Mouse (Mus musculus) testis, postnatal 10 days (tissue): ENCODE data around the gene Glis3.
A peak's percentile ranks its signal among the peaks of the same experiment; 100 is the strongest.

Experiments
- DNase-seq: peaks from one replicate; pipeline ENCODE4 v3.0.0; 2021; ENCODE audit warnings: low spot score

The Glis3 gene

DNA sequence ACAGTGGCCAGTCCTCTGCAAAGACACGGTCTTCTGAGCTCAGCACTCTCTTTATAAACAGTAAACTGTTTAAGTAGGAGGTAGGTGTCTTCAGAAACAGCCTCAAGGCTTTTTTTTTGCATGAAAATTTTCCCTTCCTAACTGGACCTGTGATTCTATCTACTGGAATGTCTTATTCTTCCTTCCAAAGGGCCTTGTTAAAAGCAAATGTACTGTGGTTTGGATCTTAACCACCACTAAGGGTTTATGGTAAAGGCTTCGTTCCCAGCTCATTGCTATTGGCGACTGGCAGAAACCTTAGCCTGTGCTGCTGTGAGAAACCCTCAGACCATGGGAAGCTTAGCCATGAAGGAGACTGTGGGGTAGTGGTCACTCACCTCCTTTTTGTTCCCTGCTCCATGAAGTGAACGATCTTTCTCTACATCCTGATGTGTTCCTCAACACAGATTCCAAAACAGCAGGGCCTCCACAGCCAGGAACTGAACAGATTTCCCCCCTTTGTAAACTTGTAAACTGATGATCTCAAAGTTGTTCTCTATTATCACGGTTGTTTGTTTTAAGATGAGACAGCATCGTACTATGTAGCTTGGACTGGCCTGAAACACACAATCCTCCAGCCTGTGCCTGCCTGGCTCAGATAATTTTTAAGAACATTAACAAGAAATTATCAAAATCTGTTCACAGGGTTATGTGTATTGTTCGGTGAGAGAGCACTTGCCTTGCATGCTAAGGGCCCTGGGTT is 88.0 kb downstream of the Glis3 start:
- DNase-seq: no peak

DNA sequence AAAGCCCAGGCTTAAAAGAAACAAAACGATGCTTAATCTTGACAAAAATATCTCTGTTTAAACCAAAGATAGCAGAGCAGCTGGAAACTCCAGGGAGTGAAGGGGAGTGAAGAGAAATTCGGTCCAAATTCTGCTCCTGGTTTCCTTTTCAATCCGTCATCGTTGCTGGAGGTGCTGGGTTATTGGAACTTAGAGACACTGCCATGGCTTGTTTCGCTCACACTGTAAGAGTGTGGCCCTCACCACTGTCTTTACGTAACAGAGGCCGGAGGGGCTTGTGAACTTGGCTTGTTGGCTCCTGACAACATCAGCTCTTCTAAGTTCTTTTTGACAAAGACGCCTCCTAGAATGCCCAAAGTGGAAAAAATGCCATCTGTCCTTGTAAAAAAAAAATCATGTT is 99.4 kb downstream of the Glis3 start:
- no peak for DNase-seq

DNA sequence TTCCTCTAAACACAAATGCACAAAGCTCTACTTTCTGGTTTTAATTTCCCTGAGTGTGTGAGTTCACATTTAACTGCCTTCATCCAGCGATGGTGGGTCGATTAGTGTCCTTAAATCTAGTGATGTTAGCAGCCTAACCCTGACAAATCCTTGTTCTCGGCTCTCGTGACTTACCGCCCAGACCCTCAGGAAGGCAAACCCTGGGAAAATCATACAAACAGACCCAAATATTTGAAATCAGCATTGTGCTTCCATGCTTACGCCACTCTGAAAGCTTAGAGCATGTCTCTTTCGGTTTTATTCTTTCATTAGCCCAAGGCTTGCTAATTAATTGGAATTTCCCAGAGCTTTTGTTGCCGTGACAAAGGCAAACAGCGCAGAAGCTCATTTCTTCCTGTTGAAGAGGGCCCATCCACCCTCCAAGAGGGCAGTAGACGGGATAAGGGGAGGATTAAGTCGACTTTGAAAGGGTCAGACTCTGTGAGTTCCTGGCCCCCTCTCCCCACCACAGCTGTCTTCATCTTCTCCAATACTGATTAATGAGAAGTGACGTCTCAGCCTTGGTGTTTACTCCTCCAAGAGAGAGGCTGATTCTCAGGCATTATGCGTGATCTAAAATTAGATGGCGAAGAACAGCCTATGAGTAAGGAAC is 100.0 kb downstream of the Glis3 start:
- DNase-seq: no peak

DNA sequence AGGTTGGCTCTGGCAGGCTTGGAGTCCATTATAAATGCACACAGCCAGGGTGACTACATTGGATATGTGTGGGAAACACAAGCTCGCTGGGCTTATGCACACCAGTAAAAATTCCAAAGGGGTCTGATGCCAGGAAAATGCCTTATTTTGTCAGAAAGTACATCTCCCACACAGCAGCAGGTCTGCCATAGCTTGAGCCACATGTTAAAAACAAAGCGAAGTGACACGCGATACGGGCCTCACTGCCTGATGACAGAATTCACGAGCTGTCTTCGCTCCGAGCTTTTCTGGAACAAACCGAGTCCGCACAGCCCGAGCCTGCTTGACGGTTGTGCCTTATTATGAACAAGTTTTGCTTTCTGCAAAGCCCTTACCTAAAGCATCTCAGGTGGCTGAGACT is 102.9 kb downstream of the Glis3 start:
- no peak for DNase-seq

DNA sequence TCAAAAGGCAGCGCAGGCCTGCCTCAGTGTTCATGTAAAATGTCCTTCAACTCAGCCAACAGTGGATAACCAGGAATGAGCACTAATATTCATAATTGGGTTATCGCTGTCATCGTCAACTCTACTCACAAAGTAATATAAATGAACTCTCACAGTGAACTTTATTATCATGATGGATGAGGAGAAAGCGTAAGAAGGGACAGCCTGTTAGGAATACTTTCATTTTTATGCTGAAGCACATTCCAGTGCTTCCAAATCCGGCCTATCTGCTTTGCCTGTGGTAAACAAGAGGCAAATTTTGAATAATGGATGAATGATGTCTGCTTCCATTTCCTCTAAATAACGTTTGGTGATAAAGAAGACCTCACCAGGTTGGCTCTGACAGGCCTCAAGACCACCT is 103.3 kb downstream of the Glis3 start:
- DNase-seq: no peak

DNA sequence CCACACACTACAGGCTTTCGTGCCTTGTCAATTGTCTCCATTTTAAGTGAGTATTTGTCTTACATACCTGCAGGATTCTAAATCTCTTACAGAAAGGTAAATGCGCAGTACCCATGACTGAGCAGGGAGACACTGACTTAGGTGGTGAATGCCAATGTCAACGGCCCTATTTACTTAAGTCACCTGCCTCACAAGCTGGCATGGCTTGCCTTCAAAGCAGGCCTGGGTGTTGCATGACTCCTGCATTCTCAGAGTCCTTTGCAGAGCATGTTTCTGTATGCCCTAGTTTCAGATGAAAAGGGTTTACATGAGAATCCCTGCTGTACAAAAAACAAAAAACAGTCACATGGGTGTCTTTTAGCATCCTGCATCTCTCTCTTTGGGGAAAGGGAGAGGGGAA is 106.2 kb downstream of the Glis3 start:
- DNase-seq: no peak

DNA sequence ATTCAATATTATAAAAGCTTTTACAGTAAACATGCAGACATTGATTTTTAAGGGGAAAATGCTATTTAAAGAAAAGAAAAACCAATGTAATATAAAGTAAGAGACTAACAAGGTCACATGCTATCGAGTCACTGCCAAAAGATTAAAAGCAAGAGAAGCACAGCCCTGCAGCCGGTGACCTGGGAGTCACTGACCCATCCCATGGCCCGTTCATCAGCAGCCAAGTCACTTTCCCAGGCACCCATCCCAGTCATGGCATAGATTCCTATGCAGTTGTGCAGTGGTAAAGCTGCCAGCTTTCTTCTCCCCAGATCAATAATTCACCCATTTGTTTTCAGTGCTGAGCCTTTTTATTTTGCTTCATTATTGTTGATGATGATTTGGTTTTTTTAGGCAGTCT is 110.0 kb downstream of the Glis3 start:
- DNase-seq: no peak

DNA sequence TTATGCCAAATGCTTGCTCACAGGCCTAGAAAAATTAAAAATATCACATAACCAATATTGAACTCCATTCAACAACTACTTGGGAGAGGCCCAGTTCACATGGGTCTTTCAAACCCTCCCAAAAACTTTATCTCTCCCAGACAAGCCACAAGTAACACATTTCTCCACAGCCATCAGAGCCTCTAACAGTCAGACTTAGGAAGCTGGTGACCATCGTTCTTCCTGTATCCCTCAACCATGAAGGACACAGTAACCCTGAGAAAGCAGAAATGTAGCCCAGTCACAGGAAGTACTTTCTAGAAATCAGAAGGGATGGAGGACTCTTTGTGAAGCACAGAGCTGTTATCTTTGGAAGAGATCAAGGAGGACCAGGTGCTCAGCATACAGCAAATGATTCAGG is 112.8 kb downstream of the Glis3 start:
- no peak for DNase-seq

DNA sequence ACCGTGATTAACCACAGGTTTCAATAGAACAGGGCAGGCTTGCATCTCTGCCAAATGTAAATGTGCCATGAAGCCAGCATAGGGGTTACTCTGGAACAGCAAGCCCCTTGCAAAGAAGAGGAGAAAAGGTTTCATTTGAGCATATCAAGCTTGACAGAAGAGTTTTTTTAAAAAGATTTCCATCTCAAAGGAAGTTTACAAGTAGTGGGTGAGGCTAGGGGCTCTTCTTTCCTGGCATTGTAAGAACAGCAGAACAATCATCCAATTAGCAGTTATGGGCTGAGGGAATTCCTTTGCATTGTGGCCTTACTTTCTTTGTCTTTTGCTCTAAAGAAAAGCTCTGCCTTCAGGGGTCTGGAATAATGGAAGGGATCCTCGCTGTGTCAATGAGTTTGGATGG is 113.3 kb downstream of the Glis3 start:
- DNase-seq: no peak

DNA sequence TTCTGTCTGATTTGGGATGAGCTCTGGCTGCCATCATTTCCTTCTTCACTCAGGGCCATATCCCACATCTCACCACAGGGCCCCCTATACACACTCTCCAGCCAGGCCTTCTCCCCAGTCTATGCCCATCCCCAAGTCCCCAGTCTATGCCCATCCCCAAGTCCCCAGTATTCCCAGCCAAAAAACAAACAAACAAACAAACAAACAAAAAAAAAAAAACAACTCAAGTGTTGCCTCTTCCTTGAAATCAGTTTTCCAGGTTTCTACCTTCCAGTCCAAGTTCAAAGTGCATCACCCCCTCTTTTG is 118.2 kb downstream of the Glis3 start:
- no peak for DNase-seq

DNA sequence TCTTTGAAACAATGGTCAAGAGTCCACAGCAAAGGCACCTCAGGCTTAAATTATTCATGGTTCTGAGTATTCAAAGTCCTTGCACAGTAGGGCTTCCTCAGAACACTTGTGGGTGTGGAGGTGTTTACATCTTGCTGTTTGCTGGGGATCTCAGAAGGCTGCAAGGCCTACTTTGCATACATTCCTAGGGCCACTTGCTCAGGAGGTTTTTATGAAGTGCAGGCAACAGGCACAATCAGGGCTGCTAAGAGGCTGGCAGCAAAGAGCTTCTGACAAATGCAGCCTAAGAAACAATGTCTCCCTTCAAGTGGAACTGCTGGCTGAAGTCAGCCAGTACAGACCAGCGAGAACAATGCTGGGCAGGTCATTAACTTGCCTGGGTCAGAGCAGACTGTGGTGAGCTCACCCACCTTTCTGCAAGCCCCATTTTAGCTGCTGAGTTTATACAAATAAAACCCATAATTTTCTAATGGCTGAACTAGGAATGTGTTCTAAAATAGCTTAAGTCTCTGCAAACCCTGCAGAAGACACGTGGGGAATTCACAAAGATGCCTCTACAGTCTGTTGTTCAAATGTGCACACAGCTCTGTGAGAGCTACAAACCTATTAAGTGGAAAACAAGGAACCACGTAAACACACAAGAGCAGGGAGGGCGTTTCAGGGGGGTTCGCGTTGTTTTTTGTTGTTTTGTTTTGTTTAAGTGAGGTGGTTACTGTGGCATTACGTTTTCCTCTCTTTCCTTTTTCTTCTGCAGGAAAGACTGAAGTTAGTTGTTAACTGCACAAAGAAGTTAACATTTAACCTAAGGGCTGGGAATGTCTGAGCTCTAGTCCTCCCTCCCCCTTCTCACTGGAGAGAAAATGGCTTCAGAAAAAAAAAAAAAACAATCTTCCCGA is 118.8 kb downstream of the Glis3 start:
- DNase-seq: no peak

DNA sequence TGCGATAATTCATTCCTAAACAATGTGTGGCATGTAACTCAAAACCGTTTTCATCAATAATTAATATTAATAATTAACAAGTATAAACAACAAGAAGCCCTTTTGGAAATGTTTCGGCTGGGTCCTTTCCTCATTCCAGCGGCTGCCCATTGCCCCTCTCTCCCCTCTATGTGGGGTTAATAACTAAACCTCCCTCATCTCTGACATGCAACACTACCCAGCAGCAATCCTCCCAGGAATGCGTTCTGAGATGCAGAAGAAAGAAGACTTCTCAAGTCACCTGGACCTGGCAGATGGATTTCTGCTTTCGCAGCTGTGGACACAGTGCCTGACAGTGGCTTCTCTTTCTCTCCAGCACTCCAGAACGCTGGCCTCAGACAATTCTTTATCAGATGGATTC is 120.0 kb downstream of the Glis3 start:
- no peak for DNase-seq

DNA sequence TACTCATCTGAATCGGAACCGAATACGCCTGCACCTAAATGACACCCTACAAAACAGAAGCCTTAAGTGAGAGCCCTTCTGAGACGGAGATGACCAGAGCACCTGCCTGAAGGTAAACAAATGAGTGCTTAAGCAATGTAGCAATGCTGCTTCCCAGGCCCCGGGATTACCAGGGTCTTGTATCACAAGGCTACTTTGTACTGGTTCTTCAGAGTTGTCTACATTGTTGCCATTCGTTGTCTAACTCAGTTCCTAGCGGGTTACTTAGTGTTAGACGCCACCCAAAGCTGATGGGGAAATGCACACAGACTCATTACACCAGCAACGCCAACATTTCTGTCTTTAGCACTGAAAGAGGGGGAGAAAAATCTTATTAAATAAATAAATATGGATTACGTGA is 120.5 kb downstream of the Glis3 start:
- no peak for DNase-seq

DNA sequence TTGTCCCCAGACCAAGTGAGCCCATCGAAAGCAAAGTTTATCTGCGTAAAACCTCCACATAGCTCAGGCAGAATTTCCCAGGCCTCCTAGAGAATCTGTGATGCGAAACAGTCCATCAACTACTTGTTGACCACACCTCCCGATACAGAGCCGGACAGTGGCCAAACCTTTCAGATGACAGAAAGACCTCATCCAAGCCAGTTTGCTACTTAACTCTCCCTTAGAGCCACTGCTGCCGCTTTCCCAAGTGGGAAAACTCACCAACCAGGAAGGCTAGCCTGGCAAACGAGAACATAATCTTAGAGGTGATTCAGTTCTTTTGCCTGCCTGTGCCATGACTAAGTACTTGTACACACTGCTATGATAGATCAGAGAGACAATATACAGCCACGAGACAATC is 121.2 kb downstream of the Glis3 start:
- no peak for DNase-seq

DNA sequence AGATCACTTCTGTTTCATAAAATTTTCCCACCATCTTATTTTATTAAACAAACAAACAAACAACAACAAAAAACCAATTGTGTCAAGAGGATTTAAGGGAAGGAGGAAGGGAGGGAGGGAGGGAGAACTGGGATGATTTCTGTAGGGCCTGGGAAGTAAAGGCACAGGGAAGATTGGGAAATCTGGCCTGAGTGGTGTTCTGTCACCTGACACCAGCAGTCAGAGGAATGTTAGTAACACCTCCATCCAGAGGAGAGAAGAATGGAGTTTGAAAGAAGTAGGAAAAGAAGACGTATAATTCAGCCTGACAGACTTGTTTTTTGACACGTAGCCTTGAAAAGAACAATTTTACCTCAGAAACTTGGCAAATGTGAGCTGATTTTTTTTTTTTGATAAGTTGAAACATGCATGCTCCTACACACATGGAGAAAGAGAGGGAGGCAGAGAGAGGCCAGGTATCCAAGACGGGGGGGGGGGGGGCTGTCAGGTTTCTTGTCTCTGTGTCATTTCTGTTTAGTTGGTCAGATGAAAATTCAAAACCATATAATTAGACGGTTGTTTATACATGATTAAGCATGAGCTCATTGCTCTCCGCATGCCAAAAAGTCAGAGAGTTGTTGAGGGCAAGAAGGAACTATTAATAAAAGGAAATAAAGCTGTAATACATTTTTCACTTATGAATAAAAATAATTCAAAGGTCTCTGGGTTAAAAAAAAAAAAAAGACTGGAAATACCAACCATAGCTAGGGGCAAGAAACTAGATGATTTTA is 122.1 kb downstream of the Glis3 start:
- no peak for DNase-seq

DNA sequence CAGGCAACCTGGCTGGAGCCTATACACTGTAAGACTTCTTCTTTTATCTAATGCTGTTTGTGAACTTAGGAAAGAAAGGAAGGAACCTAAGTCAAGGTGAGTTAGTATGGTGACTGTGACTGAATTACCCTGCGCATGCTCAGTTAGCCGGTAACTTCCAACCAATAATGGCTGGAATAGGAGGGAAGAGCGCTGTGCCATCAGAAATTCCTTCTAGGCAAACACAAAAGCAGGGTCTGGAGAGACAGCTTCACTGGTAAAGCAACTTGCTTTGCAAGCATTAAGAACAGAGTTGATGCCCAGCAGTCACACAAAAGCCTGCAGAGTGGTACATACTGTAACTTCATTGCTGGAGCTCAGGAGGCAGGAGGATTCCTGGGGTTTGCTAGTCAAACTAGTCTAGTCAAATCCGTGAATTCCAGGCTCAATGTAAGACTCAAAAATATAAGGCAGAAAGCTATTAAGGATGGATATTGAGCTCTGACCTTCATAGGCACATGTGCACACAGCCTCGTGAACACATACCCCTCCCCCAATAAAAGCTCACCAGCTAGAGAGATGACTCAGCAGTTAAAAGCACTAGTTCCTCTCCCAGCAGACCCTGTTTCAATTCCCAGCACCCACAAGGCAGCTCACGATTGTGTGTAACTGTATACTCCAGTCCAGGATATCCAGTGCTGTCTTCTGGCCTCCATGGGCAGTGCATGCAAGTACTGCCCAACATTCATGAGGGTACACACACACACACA is 124.5 kb downstream of the Glis3 start:
- DNase-seq: no peak

DNA sequence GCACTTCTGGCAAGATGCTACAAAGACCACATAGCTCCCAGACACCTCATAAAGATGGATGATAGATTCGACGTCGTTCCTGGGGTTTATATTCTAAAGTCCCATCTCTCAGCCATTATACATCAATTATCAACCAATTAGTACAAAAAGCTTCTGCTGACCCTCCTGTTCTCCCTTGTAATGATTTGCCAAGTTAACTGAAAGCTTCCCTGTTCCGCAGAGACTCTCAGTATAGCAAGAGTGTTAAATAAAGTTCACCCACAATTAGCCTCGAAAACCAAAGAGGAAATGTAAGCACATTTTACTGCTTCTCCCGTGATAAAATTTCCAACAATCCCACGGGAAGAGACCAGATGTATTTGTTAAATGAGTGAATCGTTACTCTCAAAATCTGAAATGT is 129.3 kb downstream of the Glis3 start:
- DNase-seq: no peak

DNA sequence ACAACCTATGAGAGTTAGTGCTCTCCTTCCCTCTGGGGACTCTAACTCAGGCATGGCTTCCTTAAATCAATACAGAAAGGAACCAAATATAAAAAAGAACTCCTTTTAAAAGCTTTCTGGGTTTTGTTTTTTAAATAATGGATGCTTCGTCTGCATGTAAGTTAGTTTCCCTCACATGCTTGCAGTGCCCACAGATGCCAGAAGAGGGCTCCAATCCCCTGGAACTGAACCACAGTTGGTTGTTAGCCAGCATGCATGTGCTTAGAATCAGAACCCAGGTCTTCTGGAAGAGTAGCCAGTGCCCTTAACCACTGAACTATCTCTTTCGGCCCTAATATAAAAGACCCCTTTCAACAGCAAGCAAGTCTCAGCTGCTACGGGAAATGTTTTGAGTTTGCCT is 132.9 kb downstream of the Glis3 start:
- DNase-seq: no peak

DNA sequence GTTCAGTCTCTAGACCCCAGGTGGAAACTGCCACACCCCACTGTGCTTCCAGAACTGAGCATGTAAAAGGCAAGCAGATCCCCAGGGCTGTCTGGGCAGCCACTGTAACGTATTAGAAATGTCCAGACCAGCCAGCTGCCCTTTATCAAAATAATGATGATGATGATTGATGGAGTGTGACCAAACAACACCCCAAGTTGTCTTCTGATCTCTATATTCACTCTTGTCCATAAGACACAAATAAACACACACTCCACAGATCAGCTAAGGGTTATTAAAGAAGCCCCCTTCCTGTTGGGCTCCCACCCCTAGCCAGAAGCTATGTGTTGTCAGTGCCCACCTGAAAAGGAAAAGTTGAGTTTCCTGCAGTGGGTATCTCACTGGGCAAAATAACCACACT is 134.4 kb downstream of the Glis3 start:
- no peak for DNase-seq

DNA sequence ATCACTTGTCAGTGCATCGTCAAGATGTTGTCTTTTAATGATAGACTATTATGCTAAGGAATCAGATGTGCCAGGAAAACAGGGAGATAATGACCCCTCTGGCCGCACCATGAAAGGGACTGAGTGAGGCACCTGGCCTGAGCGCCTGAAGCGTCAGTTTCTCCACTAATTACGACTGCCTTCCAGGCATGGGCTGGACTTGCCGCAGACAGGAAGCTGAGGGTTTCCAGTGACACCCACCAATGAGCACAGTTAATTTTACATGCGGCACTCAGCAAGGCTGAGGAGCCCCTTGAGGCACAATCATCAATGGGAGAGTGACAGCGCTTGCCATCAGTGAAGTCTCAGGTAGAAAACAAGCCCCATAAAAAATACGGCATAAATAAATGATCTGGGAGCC is 141.1 kb downstream of the Glis3 start:
- peak; percentile 24 for DNase-seq

DNA sequence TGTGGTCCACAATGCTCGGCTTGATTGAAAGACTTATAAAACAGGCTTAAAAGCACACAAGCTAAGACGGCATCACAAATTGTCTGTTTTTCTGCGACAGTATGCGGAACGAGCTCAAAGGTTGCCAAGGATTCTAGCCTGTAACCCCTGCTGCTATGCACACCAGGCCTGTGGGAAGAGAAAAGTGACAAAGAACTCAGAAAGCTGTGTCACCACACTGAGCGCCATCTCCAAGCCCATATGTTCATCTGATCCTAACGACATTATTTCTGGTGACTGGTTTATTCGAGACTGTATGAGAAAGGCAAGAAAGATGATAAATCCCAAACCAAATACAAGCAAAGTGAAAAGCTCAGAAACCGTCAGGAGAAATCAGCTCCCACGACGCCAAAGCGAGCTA is 144.9 kb downstream of the Glis3 start:
- peak; percentile 7 for DNase-seq

DNA sequence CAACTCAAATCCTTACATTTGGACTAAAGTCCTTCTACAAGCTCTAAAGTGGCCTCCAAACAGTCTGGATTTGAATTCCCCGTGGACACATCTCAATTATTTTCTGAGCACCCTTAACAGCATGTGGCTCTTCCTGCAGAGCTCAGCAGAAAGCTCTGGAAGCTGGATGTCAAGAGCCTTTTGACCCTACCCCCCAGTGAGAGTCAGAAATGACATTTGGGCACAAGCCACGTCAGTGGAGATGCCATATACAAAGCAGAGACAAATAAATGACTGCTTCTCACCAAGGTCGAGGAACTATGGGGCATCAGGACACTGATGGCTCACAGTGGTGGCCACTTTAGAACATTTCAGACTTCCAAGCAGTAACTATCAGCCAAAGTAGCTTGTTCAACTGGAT is 146.3 kb downstream of the Glis3 start:
- no peak for DNase-seq
